Mouse (Mus musculus): ENCODE measurements around the gene Nap1l5. TPM values are rescaled to one million over a fixed set of nuclear protein-coding genes. Genes with fewer than 3 reads are reported as not detected.

Gene Nap1l5
- polyA plus RNA-seq, 1 experiment, result 0.09 TPM

DNA sequence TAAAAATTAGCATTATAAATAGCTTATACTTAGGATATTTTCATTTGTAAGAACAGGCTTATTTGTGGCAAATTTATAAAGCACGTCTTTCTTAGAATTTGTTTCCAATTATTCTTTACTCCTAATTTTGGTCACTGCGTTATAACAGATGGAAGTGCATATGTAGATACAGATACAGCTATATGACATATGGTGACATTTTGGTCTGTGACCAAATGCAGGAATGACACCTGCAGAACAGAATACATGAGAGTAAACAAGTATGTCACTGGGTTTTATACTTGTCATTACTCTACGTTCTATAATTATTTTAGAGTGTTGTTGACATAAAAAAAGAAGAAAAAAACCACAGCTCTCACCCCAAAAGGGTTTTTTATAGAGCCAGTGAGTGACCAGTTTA, 7.8 kb downstream of the Nap1l5 start:
- H3K4me1 ChIP-seq (replicated peaks; ENCODE audit: control insufficient read depth, insufficient read depth, low read length), result no peaks in the 10 kb centered on the region
- H3K4me3 ChIP-seq (ENCODE audit: control insufficient read depth, insufficient read depth, low read length), result no peak overlapping the region
- DNase-seq, result no peak
- TF ChIP-seq CTCF (IDR thresholded peaks at IDR 0.05; ENCODE audit: borderline replicate concordance, control insufficient read depth, extremely low read depth, insufficient read depth, low read length, poor library complexity) (no peak), POLR2A (IDR thresholded peaks at IDR 0.05; ENCODE audit: control insufficient read depth, extremely low read depth, insufficient read depth, low read length, poor library complexity) (no peak)
- H3K36me3 ChIP-seq (ENCODE audit: control insufficient read depth, insufficient read depth, low read length), result peaks cover 38% of the 10 kb centered on the region
- no peak overlapping the region for H3K27ac ChIP-seq (ENCODE audit: control insufficient read depth, insufficient read depth, low read length)
- no peaks in the 10 kb centered on the region for H3K27me3 ChIP-seq (ENCODE audit: control insufficient read depth, insufficient read depth, low read length)
- 97% methylated on average over 3 of the region's 3 CpGs for WGBS

DNA sequence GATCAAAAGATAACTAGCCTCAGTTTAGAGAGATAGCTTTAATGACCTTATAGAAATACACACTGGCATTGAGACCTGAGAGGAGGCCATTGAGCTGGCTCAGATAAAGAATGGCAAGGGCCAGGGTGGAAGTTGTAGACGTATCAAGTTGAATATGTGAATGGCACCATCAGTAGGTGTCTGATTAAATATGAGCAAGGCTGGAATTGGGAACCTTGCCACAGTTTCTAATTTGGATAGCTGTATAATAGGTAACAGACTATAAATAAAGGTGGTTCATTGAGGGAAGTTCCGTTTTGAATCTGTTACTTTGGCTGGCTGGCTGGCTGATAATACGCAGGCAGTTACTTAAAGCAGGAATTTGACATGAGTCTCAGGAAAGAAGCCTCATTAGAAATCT, 10.2 kb downstream of the Nap1l5 start:
- H3K27me3 ChIP-seq (ENCODE audit: control insufficient read depth, insufficient read depth, low read length), result no peaks in the 10 kb centered on the region
- H3K4me3 ChIP-seq (ENCODE audit: control insufficient read depth, insufficient read depth, low read length), result no peak overlapping the region
- peaks cover 59% of the 10 kb centered on the region for H3K36me3 ChIP-seq (ENCODE audit: control insufficient read depth, insufficient read depth, low read length)
- no peaks in the 10 kb centered on the region for H3K4me1 ChIP-seq (replicated peaks; ENCODE audit: control insufficient read depth, insufficient read depth, low read length)
- 98% methylated on average over 3 of the region's 3 CpGs for WGBS
- TF ChIP-seq POLR2A (IDR thresholded peaks at IDR 0.05; ENCODE audit: control insufficient read depth, extremely low read depth, insufficient read depth, low read length, poor library complexity) (no peak), CTCF (IDR thresholded peaks at IDR 0.05; ENCODE audit: borderline replicate concordance, control insufficient read depth, extremely low read depth, insufficient read depth, low read length, poor library complexity) (no peak)
- no peak overlapping the region for H3K27ac ChIP-seq (ENCODE audit: control insufficient read depth, insufficient read depth, low read length)
- no peak for DNase-seq

DNA sequence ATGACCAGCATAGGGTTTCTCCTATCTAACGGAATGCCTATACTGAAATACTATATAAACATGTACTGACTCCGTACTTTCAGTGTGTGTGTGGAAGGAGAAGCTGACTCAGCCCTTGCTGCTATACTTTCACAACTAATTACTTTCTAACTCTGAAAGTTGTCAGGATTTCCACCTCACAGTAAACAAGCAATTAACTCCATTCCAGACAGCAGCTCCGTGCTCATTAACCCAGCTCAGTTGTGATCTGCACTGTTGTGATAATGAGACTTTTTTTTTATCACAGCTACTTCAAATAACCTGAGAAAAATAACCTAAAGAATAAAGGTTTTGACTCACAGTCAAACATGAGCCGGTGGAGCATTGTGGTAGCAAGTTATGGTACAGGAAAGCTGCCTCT, 11.9 kb downstream of the Nap1l5 start:
- Histone ChIP-seq H3K36me3 (ENCODE audit: control insufficient read depth, insufficient read depth, low read length) (peaks cover 71% of the 10 kb centered on the region), H3K27me3 (ENCODE audit: control insufficient read depth, insufficient read depth, low read length) (no peaks in the 10 kb centered on the region), H3K4me3 (ENCODE audit: control insufficient read depth, insufficient read depth, low read length) (no peak overlapping the region), H3K4me1 (replicated peaks; ENCODE audit: control insufficient read depth, insufficient read depth, low read length) (no peaks in the 10 kb centered on the region), H3K27ac (ENCODE audit: control insufficient read depth, insufficient read depth, low read length) (no peak overlapping the region)
- WGBS, result 96% methylated on average over 4 of the region's 4 CpGs
- no peak for TF ChIP-seq CTCF (IDR thresholded peaks at IDR 0.05; ENCODE audit: borderline replicate concordance, control insufficient read depth, extremely low read depth, insufficient read depth, low read length, poor library complexity)
- TF ChIP-seq POLR2A (IDR thresholded peaks at IDR 0.05; ENCODE audit: control insufficient read depth, extremely low read depth, insufficient read depth, low read length, poor library complexity), result no peak
- no peak for DNase-seq

DNA sequence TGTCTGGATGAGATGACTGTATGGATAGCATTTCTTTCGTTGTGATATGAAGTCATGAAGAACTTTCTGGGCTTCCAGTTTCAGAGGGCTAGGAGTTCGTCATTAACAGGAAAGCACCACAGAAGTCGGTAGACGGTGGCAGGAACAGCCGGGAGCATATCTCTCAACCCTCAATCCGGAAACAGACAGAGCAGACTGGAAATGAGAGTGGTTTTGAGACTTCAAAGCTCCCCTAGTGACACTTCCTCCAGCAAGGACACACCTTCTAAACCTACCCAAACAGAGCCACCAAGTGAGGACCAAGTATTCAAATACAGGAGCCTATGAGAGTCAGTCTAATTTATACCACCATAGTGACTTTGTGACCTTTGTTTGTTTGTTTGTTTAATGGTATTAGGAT, 13.6 kb downstream of the Nap1l5 start:
- no peak for DNase-seq

DNA sequence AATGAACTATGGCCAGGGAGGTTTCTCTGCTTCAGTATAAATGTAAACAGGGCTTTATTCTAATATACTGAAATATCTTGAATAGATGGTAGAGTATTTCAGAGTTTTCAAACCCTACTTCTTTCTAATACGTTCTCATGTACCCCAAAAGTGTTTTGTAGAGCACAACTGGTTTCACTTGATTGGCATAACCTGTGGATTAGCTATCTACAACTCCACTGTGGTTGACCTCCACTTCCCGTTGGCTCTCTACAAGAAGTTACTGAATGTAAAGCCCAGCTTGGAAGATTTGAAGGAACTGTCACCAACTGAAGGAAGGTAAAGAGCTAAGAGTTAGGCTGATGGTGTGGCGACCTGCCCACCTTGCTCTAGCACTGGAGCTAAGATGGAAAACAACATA, 17.0 kb downstream of the Nap1l5 start:
- no peaks in the 10 kb centered on the region for H3K27me3 ChIP-seq (ENCODE audit: control insufficient read depth, insufficient read depth, low read length)
- DNase-seq, result no peak
- H3K27ac ChIP-seq (ENCODE audit: control insufficient read depth, insufficient read depth, low read length), result no peak overlapping the region
- TF ChIP-seq POLR2A (IDR thresholded peaks at IDR 0.05; ENCODE audit: control insufficient read depth, extremely low read depth, insufficient read depth, low read length, poor library complexity), result no peak
- H3K4me1 ChIP-seq (replicated peaks; ENCODE audit: control insufficient read depth, insufficient read depth, low read length), result no peaks in the 10 kb centered on the region
- H3K4me3 ChIP-seq (ENCODE audit: control insufficient read depth, insufficient read depth, low read length), result no peak overlapping the region
- H3K36me3 ChIP-seq (ENCODE audit: control insufficient read depth, insufficient read depth, low read length), result peaks cover 62% of the 10 kb centered on the region
- WGBS, result 86% methylated on average over 3 of the region's 3 CpGs

More for the DNA sequence above, 13.6 kb downstream of the Nap1l5 start:
- TF ChIP-seq CTCF (IDR thresholded peaks at IDR 0.05; ENCODE audit: borderline replicate concordance, control insufficient read depth, extremely low read depth, insufficient read depth, low read length, poor library complexity) (no peak), POLR2A (IDR thresholded peaks at IDR 0.05; ENCODE audit: control insufficient read depth, extremely low read depth, insufficient read depth, low read length, poor library complexity) (no peak)
- Histone ChIP-seq H3K4me3 (ENCODE audit: control insufficient read depth, insufficient read depth, low read length) (no peak overlapping the region), H3K4me1 (replicated peaks; ENCODE audit: control insufficient read depth, insufficient read depth, low read length) (no peaks in the 10 kb centered on the region), H3K27ac (ENCODE audit: control insufficient read depth, insufficient read depth, low read length) (no peak overlapping the region), H3K36me3 (ENCODE audit: control insufficient read depth, insufficient read depth, low read length) (peaks cover 73% of the 10 kb centered on the region), H3K27me3 (ENCODE audit: control insufficient read depth, insufficient read depth, low read length) (no peaks in the 10 kb centered on the region)
- 50% methylated on average over 6 of the region's 6 CpGs for WGBS

DNA sequence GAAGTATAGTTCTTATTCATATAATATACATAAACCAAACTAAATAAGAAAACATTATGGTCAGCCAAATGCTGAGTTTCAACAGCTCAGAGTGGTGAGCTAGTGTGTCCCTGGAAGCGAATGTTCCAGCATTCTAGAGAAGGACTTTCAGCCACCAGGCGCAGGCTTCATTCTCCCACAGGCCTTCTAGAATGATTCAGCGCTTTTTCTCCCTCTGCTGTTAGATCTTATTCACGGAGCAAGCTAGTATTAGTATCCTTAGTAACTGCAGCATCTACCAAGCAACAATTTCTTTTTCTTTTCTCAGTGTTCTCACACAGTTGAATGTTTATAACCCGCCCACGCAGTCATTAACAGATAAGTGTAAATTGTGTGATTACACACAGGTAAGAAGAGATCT, 24.6 kb downstream of the Nap1l5 start:
- WGBS, result 89% methylated on average over 6 of the region's 6 CpGs

DNA sequence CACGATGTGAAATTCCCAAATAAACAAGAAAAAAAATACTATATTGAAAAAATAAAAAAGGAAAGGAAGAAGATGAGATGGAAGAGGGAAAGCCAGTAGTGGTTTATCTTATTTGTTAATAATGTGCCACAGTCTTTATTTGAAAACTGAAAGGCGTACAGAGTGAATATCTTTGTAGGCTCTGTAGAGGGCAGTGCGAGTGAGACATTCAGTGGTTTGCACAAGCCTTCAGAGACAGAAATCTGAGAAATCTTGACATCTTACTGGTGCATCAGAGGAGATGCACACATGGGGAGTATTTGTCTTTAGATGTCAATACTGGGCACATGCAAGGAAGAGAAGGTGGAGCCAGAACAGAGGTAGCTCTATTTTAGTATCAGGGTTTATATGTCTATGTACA, 25.5 kb downstream of the Nap1l5 start:
- H3K4me1 ChIP-seq (replicated peaks; ENCODE audit: control insufficient read depth, insufficient read depth, low read length), result peaks cover 7% of the 10 kb centered on the region
- H3K4me3 ChIP-seq (ENCODE audit: control insufficient read depth, insufficient read depth, low read length), result no peak overlapping the region
- 85% methylated on average over 3 of the region's 3 CpGs for WGBS

More for the DNA sequence above, 24.6 kb downstream of the Nap1l5 start:
- no peak for DNase-seq
- H3K27ac ChIP-seq (ENCODE audit: control insufficient read depth, insufficient read depth, low read length), result no peak overlapping the region
- TF ChIP-seq CTCF (IDR thresholded peaks at IDR 0.05; ENCODE audit: borderline replicate concordance, control insufficient read depth, extremely low read depth, insufficient read depth, low read length, poor library complexity) (no peak), POLR2A (IDR thresholded peaks at IDR 0.05; ENCODE audit: control insufficient read depth, extremely low read depth, insufficient read depth, low read length, poor library complexity) (no peak)
- H3K27me3 ChIP-seq (ENCODE audit: control insufficient read depth, insufficient read depth, low read length), result no peaks in the 10 kb centered on the region
- no peak overlapping the region for H3K4me3 ChIP-seq (ENCODE audit: control insufficient read depth, insufficient read depth, low read length)
- peaks cover 21% of the 10 kb centered on the region for H3K36me3 ChIP-seq (ENCODE audit: control insufficient read depth, insufficient read depth, low read length)
- H3K4me1 ChIP-seq (replicated peaks; ENCODE audit: control insufficient read depth, insufficient read depth, low read length), result peaks cover 7% of the 10 kb centered on the region

More for the DNA sequence above, 25.5 kb downstream of the Nap1l5 start:
- Histone ChIP-seq H3K27ac (ENCODE audit: control insufficient read depth, insufficient read depth, low read length) (no peak overlapping the region), H3K36me3 (ENCODE audit: control insufficient read depth, insufficient read depth, low read length) (peaks cover 25% of the 10 kb centered on the region), H3K27me3 (ENCODE audit: control insufficient read depth, insufficient read depth, low read length) (no peaks in the 10 kb centered on the region)
- TF ChIP-seq POLR2A (IDR thresholded peaks at IDR 0.05; ENCODE audit: control insufficient read depth, extremely low read depth, insufficient read depth, low read length, poor library complexity), result no peak
- no peak for TF ChIP-seq CTCF (IDR thresholded peaks at IDR 0.05; ENCODE audit: borderline replicate concordance, control insufficient read depth, extremely low read depth, insufficient read depth, low read length, poor library complexity)
- DNase-seq, result no peak
